Mouse (Mus musculus): ENCODE results near the gene Atp6v1d.

Atp6v1d gene

GRCm38 (mm10) chr12:78794236-78794635 is 67.2 kb downstream of the Atp6v1d start:
- in situ Hi-C loops (cut with MseI, MboI): no loop called here

GRCm38 (mm10) chr12:78790791-78791190 is 70.6 kb downstream of the Atp6v1d start:
- in situ Hi-C loops (cut with MseI, MboI): no loop called here

Measured in mouse trophoblast stem cell (cell line).